Mouse (Mus musculus): ENCODE data around the gene Alox5.

Alox5 gene

DNA sequence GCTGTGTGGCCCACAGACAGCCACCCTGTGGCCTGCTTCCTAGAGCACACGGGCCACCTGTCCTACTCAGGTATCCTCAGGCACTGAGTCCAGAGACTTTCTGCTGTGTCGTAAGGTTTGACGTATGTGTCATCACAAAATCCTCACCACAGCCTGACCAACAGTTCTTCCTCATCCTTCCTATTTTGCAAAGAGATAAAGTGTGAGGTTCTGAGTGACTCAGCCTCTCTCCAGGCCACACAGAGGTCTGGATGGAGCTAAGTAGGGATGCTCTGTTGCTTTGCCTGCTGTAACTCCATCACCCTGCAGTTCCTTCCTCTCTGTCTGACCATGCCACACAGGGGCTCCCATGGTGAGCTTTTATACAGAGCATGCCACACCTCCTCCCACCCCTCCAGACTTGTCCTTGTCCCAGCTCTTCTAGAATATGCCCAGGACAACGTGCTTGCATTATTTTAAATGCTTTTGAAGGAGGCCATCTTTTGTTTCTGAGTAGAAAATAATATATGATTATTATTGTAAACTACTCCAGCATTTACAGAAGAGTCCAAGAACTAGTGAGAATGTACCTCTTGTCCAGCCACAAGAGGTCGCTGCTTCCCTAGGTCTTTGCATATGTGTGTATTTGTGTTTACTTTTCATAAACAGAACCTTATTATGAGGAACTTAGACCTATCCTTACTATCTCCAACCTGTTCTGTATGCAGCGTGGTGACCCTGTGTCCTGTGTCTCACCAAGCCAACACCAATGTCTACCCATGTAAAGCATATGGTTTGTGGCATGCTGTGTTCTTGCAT is 43.3 kb downstream of the Alox5 start:
- peak in 1 of 2 experiments; percentile 69 for DNase-seq (ENCODE audit: low spot score in 2 of 2)

GRCm38 (mm10) chr6:116416000-116416552 is 44.9 kb downstream of the Alox5 start:
- no peak for DNase-seq (ENCODE audit: low spot score in 2 of 2)

DNA sequence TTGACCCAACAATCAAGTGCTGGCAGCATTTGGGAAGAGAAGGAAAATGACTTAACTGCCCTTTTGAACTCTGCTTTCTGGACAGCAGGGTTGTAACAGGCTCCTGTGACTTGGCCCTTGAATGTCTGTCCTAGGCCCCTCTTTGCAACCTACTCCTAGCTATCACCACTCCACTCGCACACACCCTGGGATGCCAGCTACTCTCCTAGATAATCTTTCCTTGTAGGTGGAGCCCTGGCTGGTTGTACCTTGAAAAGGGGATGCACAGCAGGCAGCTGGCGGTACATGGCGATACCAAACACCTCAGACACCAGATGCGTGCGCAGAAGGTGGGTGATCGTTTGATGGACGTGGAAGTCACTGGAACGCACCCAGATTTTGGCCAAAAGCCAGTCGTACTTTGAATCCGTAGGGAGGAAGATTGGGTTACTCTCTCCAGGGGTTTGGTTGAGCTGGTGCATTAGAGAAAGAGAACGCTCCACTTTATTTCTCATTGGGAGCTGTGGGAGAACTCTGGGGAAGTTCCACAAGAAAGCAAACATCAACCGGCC is 45.8 kb downstream of the Alox5 start:
- no peak for DNase-seq (ENCODE audit: low spot score in 2 of 2)

DNA sequence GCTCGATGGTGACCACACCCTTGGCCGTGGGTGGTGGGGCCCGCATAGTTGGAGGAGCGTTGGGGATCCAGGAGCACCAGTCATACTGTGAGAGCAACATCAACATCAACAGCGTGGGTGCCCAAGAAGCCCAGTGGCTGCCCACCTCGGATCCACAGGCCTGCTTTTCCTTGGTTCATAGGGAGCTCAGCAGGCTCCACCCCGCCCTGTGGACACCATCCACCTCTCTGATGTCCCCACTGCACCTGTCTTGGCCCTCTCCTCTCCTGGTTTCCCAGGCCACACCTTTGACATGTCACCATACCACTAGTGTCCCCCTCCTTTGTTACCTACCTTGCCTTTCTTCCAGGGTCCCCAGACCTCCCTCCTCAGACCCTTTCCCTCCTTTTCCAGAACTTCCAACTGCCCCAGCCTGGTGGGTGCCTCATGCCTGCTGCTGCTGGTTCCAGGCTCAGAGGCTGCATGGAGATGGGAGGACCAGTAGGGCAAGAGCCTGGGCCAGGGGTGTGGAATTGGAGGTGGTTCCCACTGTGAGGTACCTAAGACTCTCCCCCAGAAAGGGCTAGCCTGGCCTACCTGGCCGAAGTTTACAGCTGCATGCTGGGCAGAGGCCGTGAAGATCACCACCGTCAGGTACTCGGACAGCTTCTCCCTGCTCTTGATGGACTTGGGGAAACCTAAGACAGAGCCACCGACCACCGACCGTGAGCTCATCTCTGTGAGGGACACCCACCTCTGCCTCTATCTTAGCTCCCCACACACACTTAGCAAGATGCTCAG is 48.2 kb downstream of the Alox5 start:
- DNase-seq (ENCODE audit: low spot score in 2 of 2) = no peak

GRCm38 (mm10) chr6:116411716-116412115 is 49.3 kb downstream of the Alox5 start:
- no peak for DNase-seq (ENCODE audit: low spot score in 2 of 2)

DNA sequence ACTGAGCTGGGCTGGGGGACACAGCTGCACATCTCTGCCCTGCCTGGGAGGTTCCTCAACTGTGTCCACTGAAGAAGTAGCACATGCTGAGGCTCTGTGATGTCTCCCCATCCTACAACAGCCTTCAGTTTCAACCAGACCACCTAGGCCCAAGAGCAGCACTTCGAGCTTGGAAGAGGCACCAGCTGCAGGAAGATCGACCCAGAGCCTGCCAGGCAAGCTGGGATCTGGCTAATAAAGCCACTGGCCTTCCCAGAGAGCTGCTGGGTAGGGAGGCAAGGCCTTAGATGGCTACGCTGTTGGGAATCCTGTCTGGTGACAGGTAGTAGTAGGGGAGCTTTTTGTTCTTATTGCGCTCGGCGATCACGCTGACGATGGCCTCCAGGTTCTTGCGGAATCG is 50.5 kb downstream of the Alox5 start:
- no peak for DNase-seq (ENCODE audit: low spot score in 2 of 2)

- no peak for DNase-seq (ENCODE audit: low spot score in 2 of 2)
These were observed 52.9 kb downstream of the Alox5 start for GRCm38 (mm10) chr6:116407956-116408657.

- no peak for DNase-seq (ENCODE audit: low spot score in 2 of 2)
These were observed 53.8 kb downstream of the Alox5 start for GRCm38 (mm10) chr6:116407216-116407615.

DNA sequence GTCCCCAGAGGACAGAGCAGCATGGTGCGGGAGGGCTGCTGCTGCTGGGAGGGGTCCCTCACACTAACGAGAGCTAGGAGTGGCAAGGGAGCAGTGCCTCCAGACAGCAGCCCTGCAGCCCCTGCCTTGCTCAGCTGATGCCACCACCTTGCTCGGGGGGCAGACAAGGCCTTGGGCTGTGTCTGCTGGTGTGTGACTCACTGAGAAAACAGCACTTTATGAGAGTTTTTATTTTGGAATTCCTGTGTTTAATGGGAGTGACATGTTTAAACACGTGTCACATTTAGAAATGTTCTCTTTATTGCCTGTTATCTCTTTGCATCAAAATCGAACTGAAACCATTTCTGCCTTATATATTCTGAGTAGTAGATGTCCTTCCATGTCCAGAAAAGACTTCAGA is 54.3 kb downstream of the Alox5 start:
- no peak for DNase-seq (ENCODE audit: low spot score in 2 of 2)

DNA sequence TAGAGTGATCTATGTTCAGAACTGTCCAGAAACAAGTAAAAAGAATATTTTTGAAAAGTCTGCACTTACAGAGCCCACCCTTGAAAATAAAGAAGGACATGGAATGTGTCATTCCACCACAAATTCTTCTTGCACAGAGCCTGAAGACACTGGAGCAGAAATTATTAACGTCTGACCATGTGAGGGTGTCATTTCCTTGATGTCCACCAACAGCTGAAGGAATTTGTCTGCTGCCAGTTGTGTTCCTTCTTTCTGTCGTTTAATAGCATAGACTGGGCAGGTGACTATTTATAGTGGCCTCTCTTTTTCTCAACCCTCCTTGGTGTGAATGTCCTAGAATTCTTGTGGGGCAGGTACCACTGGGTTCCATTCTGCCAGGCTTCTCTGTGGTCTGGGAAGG is 54.8 kb downstream of the Alox5 start:
- no peak for DNase-seq (ENCODE audit: low spot score in 2 of 2)

GRCm38 (mm10) chr6:116405715-116406114 is 55.3 kb downstream of the Alox5 start:
- DNase-seq (ENCODE audit: low spot score in 2 of 2) = no peak

DNA sequence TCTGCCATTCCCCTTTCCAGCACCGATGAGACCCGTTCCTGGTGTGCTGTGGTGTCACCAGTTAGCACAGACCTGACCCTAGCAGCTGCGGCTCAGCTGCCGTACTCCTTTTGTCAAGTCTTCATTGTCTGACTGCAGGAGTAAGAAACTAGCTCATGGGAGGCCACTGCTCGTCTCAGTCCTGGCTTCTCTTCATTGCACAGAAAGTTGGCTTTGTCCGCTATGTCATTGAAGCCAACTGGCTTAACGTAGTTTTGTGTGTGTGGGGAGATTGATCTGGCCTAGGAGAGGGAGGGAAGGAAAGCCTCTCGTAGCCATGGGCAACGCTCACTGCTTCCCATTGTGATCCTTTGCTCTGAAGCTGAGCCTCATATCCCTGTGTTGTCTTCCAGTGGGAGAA is 55.7 kb downstream of the Alox5 start:
- DNase-seq (ENCODE audit: low spot score in 2 of 2) = no peak

DNA sequence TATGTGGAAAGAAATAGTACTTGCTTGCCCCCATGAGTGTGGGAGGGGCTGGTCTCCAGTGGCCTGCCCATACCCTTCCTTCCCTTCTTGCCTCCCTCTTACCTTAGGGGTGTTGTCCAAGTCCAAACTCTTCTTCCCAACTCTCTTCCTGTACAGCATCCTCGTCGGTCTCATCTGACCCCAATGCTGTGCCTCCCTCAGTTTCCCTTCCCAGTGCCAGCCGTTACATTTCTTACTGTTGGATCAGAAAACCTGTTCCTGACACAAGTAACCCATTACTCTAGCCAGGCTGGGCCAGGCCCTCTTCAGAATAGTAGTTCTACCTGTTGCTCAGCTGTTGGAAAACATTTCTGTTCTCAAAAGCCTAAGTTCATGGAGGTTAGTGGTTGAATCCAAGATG is 58.6 kb downstream of the Alox5 start:
- no peak for DNase-seq (ENCODE audit: low spot score in 2 of 2)

GRCm38 (mm10) chr6:116401746-116402423 is 59.1 kb downstream of the Alox5 start:
- no peak for DNase-seq (ENCODE audit: low spot score in 2 of 2)

DNA sequence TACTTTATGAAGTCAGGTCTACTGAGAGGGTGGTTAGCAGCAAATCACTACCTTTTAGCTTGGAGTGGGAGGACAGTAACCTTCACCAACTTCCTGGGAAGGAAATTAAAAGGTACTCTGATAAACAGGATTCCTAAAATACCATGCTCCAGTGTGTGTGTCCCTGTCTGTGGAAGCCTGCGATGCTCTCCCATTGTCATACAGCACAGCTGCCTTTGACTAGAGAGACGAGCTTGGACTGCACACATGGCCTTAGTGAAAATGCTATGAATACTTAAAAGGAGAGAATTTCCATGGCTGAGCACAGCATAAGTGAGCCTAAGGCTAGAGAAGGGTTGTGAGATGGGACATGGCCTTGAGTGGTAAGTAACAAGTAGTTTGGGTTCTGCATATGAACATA is 62.8 kb downstream of the Alox5 start:
- DNase-seq (ENCODE audit: low spot score in 2 of 2) = no peak

DNA sequence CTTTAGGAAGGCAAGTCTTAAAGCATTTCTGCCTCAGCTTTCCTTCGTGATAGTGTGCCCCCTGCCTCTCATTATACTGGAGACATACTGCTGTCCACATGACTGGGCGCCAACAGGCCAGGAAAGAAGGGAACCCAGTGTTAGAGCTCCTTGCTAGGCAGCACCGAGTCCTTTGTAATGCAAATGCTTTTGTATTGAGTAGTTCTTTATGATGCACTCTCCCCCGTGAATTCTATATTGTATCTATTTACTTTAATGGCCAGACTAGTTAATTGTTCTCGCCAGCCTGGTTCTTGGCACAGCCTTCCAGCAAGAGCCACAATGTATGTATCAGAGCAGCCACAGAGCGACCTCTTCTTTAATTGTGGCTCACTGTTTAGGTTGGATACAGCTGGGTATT is 63.4 kb downstream of the Alox5 start:
- DNase-seq (ENCODE audit: low spot score in 2 of 2) = no peak

- no peak for DNase-seq (ENCODE audit: low spot score in 2 of 2)
These were observed 65.9 kb downstream of the Alox5 start for GRCm38 (mm10) chr6:116394916-116395648.

- DNase-seq (ENCODE audit: low spot score in 2 of 2) = no peak
These were observed 71.5 kb downstream of the Alox5 start for GRCm38 (mm10) chr6:116389481-116389880.

- DNase-seq (ENCODE audit: low spot score in 2 of 2) = no peak
These were observed 72.9 kb downstream of the Alox5 start for GRCm38 (mm10) chr6:116388068-116388467.

- no peak for DNase-seq (ENCODE audit: low spot score in 2 of 2)
These were observed 74.5 kb downstream of the Alox5 start for GRCm38 (mm10) chr6:116386506-116386905.

DNA sequence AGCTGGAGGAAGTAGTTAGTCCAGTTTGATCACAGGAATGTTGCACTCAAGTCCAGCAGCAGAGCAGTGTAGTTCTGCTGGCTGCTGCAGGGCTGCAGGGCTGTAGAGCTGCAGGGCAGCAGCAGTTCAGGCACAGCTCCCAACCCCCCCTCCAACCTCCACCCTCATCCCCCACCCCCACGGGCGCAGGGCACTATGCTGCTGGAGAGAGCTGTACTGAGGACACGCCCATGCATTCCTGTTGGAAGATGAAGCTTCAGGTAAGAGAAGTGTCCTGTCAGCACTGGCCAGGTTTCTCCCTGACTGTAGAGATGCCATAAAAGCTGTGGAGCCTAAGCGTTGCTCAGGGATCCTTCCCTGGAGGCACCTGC is 74.9 kb downstream of the Alox5 start:
- no peak for DNase-seq (ENCODE audit: low spot score in 2 of 2)
